9 mouse cellular contexts compared by ENCODE assay signal in genomic region chr7:40622811-40623210, GRCm38 (mm10).
A peak's percentile ranks its signal among the peaks of the same experiment; 100 is the strongest.
DNase-seq lines count a peak whose midpoint lies in the region; ATAC-seq and TF ChIP-seq lines count a peak whose summit lies in the region.
"Had no signal": no experiment of that assay in that cellular context is flagged by ENCODE, and none has a peak within 500 bp of the region (broad histone marks: within the 10 kb centered on the region; RNA-seq: fewer than 3 reads in every experiment).

No protein-coding gene starts in this region.

- H3K36me3 ChIP-seq in forebrain, embryonic 15.5 days, result no peaks in the 10 kb centered on the region
- no peaks in the 10 kb centered on the region for H3K36me3 ChIP-seq in forebrain, embryonic 11.5 days (ENCODE audit: control insufficient read depth, insufficient read depth, low read length)
- H3K36me3 ChIP-seq in lung, postnatal 0 days (ENCODE audit: insufficient read depth, low read length), result no peaks in the 10 kb centered on the region
- no peaks in the 10 kb centered on the region for H3K36me3 ChIP-seq in liver, postnatal 0 days (replicated peaks; ENCODE audit: insufficient read depth, low read length)

- H3K9ac ChIP-seq in forebrain, embryonic 15.5 days (replicated peaks), result no peak overlapping the region
- H3K9ac ChIP-seq in forebrain, embryonic 11.5 days (ENCODE audit: low read length), result no peak overlapping the region
- H3K9ac ChIP-seq in lung, postnatal 0 days (replicated peaks; ENCODE audit: low read depth), result no peak overlapping the region
- H3K9ac ChIP-seq in liver, postnatal 0 days (replicated peaks), result no peak overlapping the region

- TF ChIP-seq CTCF in lung, postnatal 0 days (IDR thresholded peaks at IDR 0.05), result no peak
- no peak for TF ChIP-seq CTCF in liver, postnatal 0 days (IDR thresholded peaks at IDR 0.05; ENCODE audit: low read depth)

- H3K4me2 ChIP-seq in forebrain, embryonic 15.5 days (replicated peaks), result no peak overlapping the region
- no peak overlapping the region for H3K4me2 ChIP-seq in forebrain, embryonic 11.5 days (ENCODE audit: low read depth, low read length, severe bottlenecking)
- H3K4me2 ChIP-seq in lung, postnatal 0 days (replicated peaks; ENCODE audit: low read depth, low read length), result no peak overlapping the region
- no peak overlapping the region for H3K4me2 ChIP-seq in liver, postnatal 0 days (ENCODE audit: low read depth, low read length)

- H3K4me1 ChIP-seq in forebrain, embryonic 15.5 days, result no peaks in the 10 kb centered on the region
- no peaks in the 10 kb centered on the region for H3K4me1 ChIP-seq in forebrain, embryonic 11.5 days (replicated peaks; ENCODE audit: control insufficient read depth, insufficient read depth, low read length)
- no peaks in the 10 kb centered on the region for H3K4me1 ChIP-seq in lung, postnatal 0 days (ENCODE audit: insufficient read depth, low read depth, low read length)
- H3K4me1 ChIP-seq in liver, postnatal 0 days (ENCODE audit: insufficient read depth), result no peaks in the 10 kb centered on the region

- TF ChIP-seq EP300 in lung, postnatal 0 days (IDR thresholded peaks at IDR 0.05), result no peak
- no peak for TF ChIP-seq EP300 in liver, postnatal 0 days (IDR thresholded peaks at IDR 0.05; ENCODE audit: low read depth)

- WGBS in forebrain, embryonic 15.5 days, result 30% methylated on average over 3 of the region's 3 CpGs
- WGBS in forebrain, embryonic 11.5 days, result 77% methylated on average over 3 of the region's 3 CpGs
- 42% methylated on average over 3 of the region's 3 CpGs for WGBS in lung, postnatal 0 days
- 61% methylated on average over 3 of the region's 3 CpGs for WGBS in liver, postnatal 0 days (ENCODE audit: insufficient replicate concordance)

- no peaks in the 10 kb centered on the region for H3K27me3 ChIP-seq in forebrain, embryonic 15.5 days
- H3K27me3 ChIP-seq in forebrain, embryonic 11.5 days (ENCODE audit: control insufficient read depth, insufficient read depth, low read length), result no peaks in the 10 kb centered on the region
- no peaks in the 10 kb centered on the region for H3K27me3 ChIP-seq in lung, postnatal 0 days (replicated peaks; ENCODE audit: insufficient read depth, low read length)
- no peaks in the 10 kb centered on the region for H3K27me3 ChIP-seq in liver, postnatal 0 days (ENCODE audit: insufficient read depth, low read length)

- peak; percentile 35; the same call in 1 of the 2 replicates for ATAC-seq in forebrain, embryonic 15.5 days (replicated peaks)
- no peak for ATAC-seq in forebrain, embryonic 11.5 days (replicated peaks; ENCODE audit: low FRiP score)
- ATAC-seq in lung, postnatal 0 days, result no peak
- ATAC-seq in liver, postnatal 0 days, result no peak

- DNase-seq in forebrain, embryonic 11.5 days (ENCODE audit: low spot score), result no peak
- peak; percentile 42 for DNase-seq in testis, postnatal 10 days (ENCODE audit: low spot score)
- DNase-seq in testis, postnatal 14 days (ENCODE audit: low spot score), result no peak
- peak; percentile 11 to 47 for DNase-seq in layer of hippocampus, postnatal 25 days (ENCODE audit: extremely low spot score in 1 of 2, low spot score in 1 of 2)
- no peak for DNase-seq in spleen, postnatal 10 days (ENCODE audit: low spot score in 2 of 2)
- no peak for DNase-seq in lung, postnatal 0 days (ENCODE audit: low spot score)
- DNase-seq in liver, postnatal 0 days, result no peak
- DNase-seq: gastrocnemius, postnatal 10 days had no signal

- H3K9me3 ChIP-seq in forebrain, embryonic 15.5 days, result no peaks in the 10 kb centered on the region
- no peaks in the 10 kb centered on the region for H3K9me3 ChIP-seq in forebrain, embryonic 11.5 days (ENCODE audit: control insufficient read depth, low read length)
- H3K9me3 ChIP-seq in lung, postnatal 0 days (ENCODE audit: low read length), result no peaks in the 10 kb centered on the region
- no peaks in the 10 kb centered on the region for H3K9me3 ChIP-seq in liver, postnatal 0 days (ENCODE audit: low read length)

- no peak overlapping the region for H3K27ac ChIP-seq in forebrain, embryonic 15.5 days (replicated peaks)
- no peak overlapping the region for H3K27ac ChIP-seq in forebrain, embryonic 11.5 days (ENCODE audit: low read depth, low read length)
- no peak overlapping the region for H3K27ac ChIP-seq in lung, postnatal 0 days (ENCODE audit: low read length)
- H3K27ac ChIP-seq in liver, postnatal 0 days (ENCODE audit: low read depth), result no peak overlapping the region

- no peak overlapping the region for H3K4me3 ChIP-seq in forebrain, embryonic 15.5 days
- H3K4me3 ChIP-seq in forebrain, embryonic 11.5 days (ENCODE audit: low read depth, low read length), result no peak overlapping the region
- H3K4me3 ChIP-seq in lung, postnatal 0 days (ENCODE audit: low read depth, low read length), result no peak overlapping the region
- no peak overlapping the region for H3K4me3 ChIP-seq in liver, postnatal 0 days (ENCODE audit: low read depth, low read length)

Comparison
In these comparisons a context has a peak if more than half of its experiments do, and no peak if none do; other contexts are left out.
1. DNase-seq: peak in testis, postnatal 10 days (single experiment) and layer of hippocampus, postnatal 25 days (2 of 2); none in forebrain, embryonic 11.5 days (single experiment), testis, postnatal 14 days (single experiment), spleen, postnatal 10 days (0 of 2), lung, postnatal 0 days (single experiment) and liver, postnatal 0 days (single experiment).